Mouse (Mus musculus) monocyte, adult 2 months (primary cell): ENCODE results near the gene Tmem132d.
"Not testable (repeated sequence)": the region's sequence is repeated elsewhere in the genome, so short reads cannot be mapped to it uniquely, and the experiment has no call there.

Experiments used
- DNase-seq, 2 experiments: peaks; one replicate each; pipeline ENCODE4 v3.0.0; 2022; ENCODE audit warnings: low spot score in 2 of 2, low read depth in 1 of 2

The Tmem132d gene

GRCm38 (mm10) chr5:127806850-127807249 lies 626.0 kb downstream of the Tmem132d start:
- no peak for DNase-seq

GRCm38 (mm10) chr5:127800907-127801306 lies 632.0 kb downstream of the Tmem132d start:
- no peak for DNase-seq

- no peak for DNase-seq
Observed at GRCm38 (mm10) chr5:127781221-127781620, 651.7 kb downstream of the Tmem132d start.

GRCm38 (mm10) chr5:127775749-127776148 lies 657.1 kb downstream of the Tmem132d start:
- no peak for DNase-seq

GRCm38 (mm10) chr5:127758576-127758975 lies 674.3 kb downstream of the Tmem132d start:
- no peak for DNase-seq

GRCm38 (mm10) chr5:127756671-127757423 lies 676.0 kb downstream of the Tmem132d start:
- DNase-seq, result no peak

GRCm38 (mm10) chr5:127756011-127756410 lies 676.9 kb downstream of the Tmem132d start:
- DNase-seq, result no peak

GRCm38 (mm10) chr5:127755594-127755993 lies 677.3 kb downstream of the Tmem132d start:
- no peak for DNase-seq

GRCm38 (mm10) chr5:127751262-127751975 lies 681.5 kb downstream of the Tmem132d start:
- no peak for DNase-seq

- DNase-seq, result not testable (repeated sequence)
Observed at GRCm38 (mm10) chr5:127749540-127749939, 683.3 kb downstream of the Tmem132d start.

- DNase-seq, result no peak
Observed at GRCm38 (mm10) chr5:127741331-127741730, 691.5 kb downstream of the Tmem132d start.
